Mouse (Mus musculus): ENCODE data around the gene 1700093K21Rik. TPM values are rescaled to one million over a fixed set of nuclear protein-coding genes. Genes with fewer than 3 reads are reported as not detected.
A peak's percentile ranks its signal among the peaks of the same experiment; 100 is the strongest.

1700093K21Rik gene
- polyA plus RNA-seq, 1 experiment from 2014 or later, result not detected

GRCm38 (mm10) chr11:23498609-23499008 is 22.3 kb downstream of the 1700093K21Rik start:
- Histone ChIP-seq H3K4me3 (ENCODE audit: low read depth, low read length) (peak overlapping the region; percentile 87), H3K9me3 (replicated peaks; ENCODE audit: control insufficient read depth, low read length, poor library complexity, severe bottlenecking) (no peaks in the 10 kb centered on the region), H3K4me2 (ENCODE audit: low read length) (peak overlapping the region; percentile 74), H3K4me1 (ENCODE audit: control insufficient read depth, insufficient read depth, low read length) (peaks cover 25% of the 10 kb centered on the region), H3K27ac (ENCODE audit: low read length) (peak overlapping the region; percentile 96), H3K27me3 (ENCODE audit: control insufficient read depth, insufficient read depth, low read depth, low read length) (no peaks in the 10 kb centered on the region), H3K36me3 (ENCODE audit: control insufficient read depth, insufficient read depth, low read length) (0 out of 2 replicates have a peak, but pooled peaks cover 4% of the 10 kb centered on the region), H3K9ac (ENCODE audit: low read depth, low read length) (peak overlapping the region; percentile 98)
- ATAC-seq, result no peak
- 38% methylated on average over 5 of the region's 5 CpGs for WGBS

GRCm38 (mm10) chr11:23497718-23498509 is 23.0 kb downstream of the 1700093K21Rik start, which contains the start of gene Ahsa2:
TSS of gene Ahsa2 (minus strand) at chr11:23498030.
- peaks cover 25% of the 10 kb centered on the region for H3K4me1 ChIP-seq (ENCODE audit: control insufficient read depth, insufficient read depth, low read length)
- H3K36me3 ChIP-seq (ENCODE audit: control insufficient read depth, insufficient read depth, low read length), result peaks cover 11% of the 10 kb centered on the region
- peak within 1 kb of the TSS; percentile 87 for H3K4me3 ChIP-seq (ENCODE audit: low read depth, low read length)
- H3K27ac ChIP-seq (ENCODE audit: low read length), result peak within 1 kb of the TSS; percentile 96
- no peaks in the 10 kb centered on the region for H3K27me3 ChIP-seq (ENCODE audit: control insufficient read depth, insufficient read depth, low read depth, low read length)
- no peaks in the 10 kb centered on the region for H3K9me3 ChIP-seq (replicated peaks; ENCODE audit: control insufficient read depth, low read length, poor library complexity, severe bottlenecking)
- 1% methylated on average over 56 of the region's 66 CpGs for WGBS
- H3K9ac ChIP-seq (ENCODE audit: low read depth, low read length), result peak within 1 kb of the TSS; percentile 98
- peak; percentile 94 for ATAC-seq
- H3K4me2 ChIP-seq (ENCODE audit: low read length), result peak within 1 kb of the TSS; percentile 74

GRCm38 (mm10) chr11:23497335-23497717 is 23.6 kb downstream of the 1700093K21Rik start:
- peak overlapping the region; percentile 96 for H3K27ac ChIP-seq (ENCODE audit: low read length)
- no peaks in the 10 kb centered on the region for H3K27me3 ChIP-seq (ENCODE audit: control insufficient read depth, insufficient read depth, low read depth, low read length)
- 0% methylated on average over 22 of the region's 22 CpGs for WGBS
- peak overlapping the region; percentile 87 for H3K4me3 ChIP-seq (ENCODE audit: low read depth, low read length)
- H3K4me2 ChIP-seq (ENCODE audit: low read length), result peak overlapping the region; percentile 74
- peak; percentile 92 for ATAC-seq
- H3K9me3 ChIP-seq (replicated peaks; ENCODE audit: control insufficient read depth, low read length, poor library complexity, severe bottlenecking), result no peaks in the 10 kb centered on the region
- H3K36me3 ChIP-seq (ENCODE audit: control insufficient read depth, insufficient read depth, low read length), result peaks cover 17% of the 10 kb centered on the region
- H3K4me1 ChIP-seq (ENCODE audit: control insufficient read depth, insufficient read depth, low read length), result peaks cover 25% of the 10 kb centered on the region
- H3K9ac ChIP-seq (ENCODE audit: low read depth, low read length), result peak overlapping the region; percentile 98

- Histone ChIP-seq H3K4me1 (ENCODE audit: control insufficient read depth, insufficient read depth, low read length) (peaks cover 25% of the 10 kb centered on the region), H3K4me3 (ENCODE audit: low read depth, low read length) (peak overlapping the region; percentile 87), H3K27ac (ENCODE audit: low read length) (peak overlapping the region; percentile 96), H3K27me3 (ENCODE audit: control insufficient read depth, insufficient read depth, low read depth, low read length) (no peaks in the 10 kb centered on the region), H3K9ac (ENCODE audit: low read depth, low read length) (peak overlapping the region; percentile 98), H3K36me3 (ENCODE audit: control insufficient read depth, insufficient read depth, low read length) (peaks cover 23% of the 10 kb centered on the region), H3K9me3 (replicated peaks; ENCODE audit: control insufficient read depth, low read length, poor library complexity, severe bottlenecking) (no peaks in the 10 kb centered on the region), H3K4me2 (ENCODE audit: low read length) (peak overlapping the region; percentile 74)
- 39% methylated on average over 6 of the region's 6 CpGs for WGBS
- 0 out of 2 replicates have a peak, but pooled peaks have one; percentile 0 for ATAC-seq
Measured at GRCm38 (mm10) chr11:23496661-23497060, 24.3 kb downstream of the 1700093K21Rik start.

GRCm38 (mm10) chr11:23495231-23495630 is 25.7 kb downstream of the 1700093K21Rik start:
- Histone ChIP-seq H3K9ac (ENCODE audit: low read depth, low read length) (no peak overlapping the region), H3K27me3 (ENCODE audit: control insufficient read depth, insufficient read depth, low read depth, low read length) (no peaks in the 10 kb centered on the region), H3K36me3 (ENCODE audit: control insufficient read depth, insufficient read depth, low read length) (peaks cover 34% of the 10 kb centered on the region), H3K4me1 (ENCODE audit: control insufficient read depth, insufficient read depth, low read length) (peaks cover 25% of the 10 kb centered on the region), H3K27ac (ENCODE audit: low read length) (no peak overlapping the region), H3K4me3 (ENCODE audit: low read depth, low read length) (no peak overlapping the region), H3K9me3 (replicated peaks; ENCODE audit: control insufficient read depth, low read length, poor library complexity, severe bottlenecking) (no peaks in the 10 kb centered on the region), H3K4me2 (ENCODE audit: low read length) (peak overlapping the region; percentile 74)
- no peak for ATAC-seq
- 92% methylated on average over 6 of the region's 6 CpGs for WGBS

- 90% methylated on average over 4 of the region's 4 CpGs for WGBS
- no peak for ATAC-seq
- no peak overlapping the region for H3K4me2 ChIP-seq (ENCODE audit: low read length)
- H3K4me3 ChIP-seq (ENCODE audit: low read depth, low read length), result no peak overlapping the region
- H3K9me3 ChIP-seq (replicated peaks; ENCODE audit: control insufficient read depth, low read length, poor library complexity, severe bottlenecking), result no peaks in the 10 kb centered on the region
- peaks cover 52% of the 10 kb centered on the region for H3K36me3 ChIP-seq (ENCODE audit: control insufficient read depth, insufficient read depth, low read length)
- no peak overlapping the region for H3K27ac ChIP-seq (ENCODE audit: low read length)
- no peak overlapping the region for H3K9ac ChIP-seq (ENCODE audit: low read depth, low read length)
- no peaks in the 10 kb centered on the region for H3K27me3 ChIP-seq (ENCODE audit: control insufficient read depth, insufficient read depth, low read depth, low read length)
- H3K4me1 ChIP-seq (ENCODE audit: control insufficient read depth, insufficient read depth, low read length), result peaks cover 23% of the 10 kb centered on the region
Measured at GRCm38 (mm10) chr11:23492048-23492790, 28.7 kb downstream of the 1700093K21Rik start.

GRCm38 (mm10) chr11:23489955-23490354 is 31.0 kb downstream of the 1700093K21Rik start:
- Histone ChIP-seq H3K4me2 (ENCODE audit: low read length) (no peak overlapping the region), H3K36me3 (ENCODE audit: control insufficient read depth, insufficient read depth, low read length) (peaks cover 63% of the 10 kb centered on the region), H3K4me1 (ENCODE audit: control insufficient read depth, insufficient read depth, low read length) (peaks cover 8% of the 10 kb centered on the region), H3K27ac (ENCODE audit: low read length) (no peak overlapping the region), H3K4me3 (ENCODE audit: low read depth, low read length) (no peak overlapping the region), H3K9me3 (replicated peaks; ENCODE audit: control insufficient read depth, low read length, poor library complexity, severe bottlenecking) (no peaks in the 10 kb centered on the region), H3K9ac (ENCODE audit: low read depth, low read length) (no peak overlapping the region), H3K27me3 (ENCODE audit: control insufficient read depth, insufficient read depth, low read depth, low read length) (no peaks in the 10 kb centered on the region)
- ATAC-seq, result no peak
- 87% methylated on average over 1 of the region's 1 CpGs for WGBS
